Comparison of ENCODE assay signal across 24 mouse cellular contexts in the genomic region with DNA sequence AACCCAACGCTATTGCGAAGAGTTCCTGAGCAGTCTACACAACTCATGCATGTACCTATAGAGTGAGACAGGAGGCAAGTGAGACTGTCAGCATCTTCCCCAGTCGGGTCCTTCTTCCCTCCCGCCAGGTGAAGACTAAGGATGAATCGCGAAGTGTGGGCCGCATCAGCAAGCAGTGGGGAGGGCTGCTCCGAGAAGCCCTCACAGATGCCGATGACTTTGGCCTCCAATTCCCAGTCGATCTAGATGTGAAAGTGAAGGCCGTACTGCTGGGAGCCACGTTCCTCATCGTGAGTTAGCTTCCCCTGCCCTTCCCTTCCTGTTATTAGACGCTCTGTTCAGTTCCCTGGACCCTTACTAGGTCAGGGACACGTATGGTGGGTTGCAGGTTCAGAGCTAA. TPM values are rescaled to one million over a fixed set of nuclear protein-coding genes. Genes with fewer than 3 reads are reported as not detected.
DNase-seq lines count a peak whose midpoint lies in the region; ATAC-seq and TF ChIP-seq lines count a peak whose summit lies in the region.
"Had no signal": no experiment of that assay in that cellular context is flagged by ENCODE, and none has a peak within 500 bp of the region (broad histone marks: within the 10 kb centered on the region; RNA-seq: fewer than 3 reads in every experiment).

No protein-coding gene starts in this region.

- H3K4me3 ChIP-seq in gastrocnemius, adult 2 months = 0 out of 2 replicates have a peak overlapping the region, but pooled peaks have one; percentile 19
- no peak overlapping the region for H3K4me3 ChIP-seq in bone marrow, adult 2 months (replicated peaks; ENCODE audit: control insufficient read depth, low read depth, low read length)
- H3K4me3 ChIP-seq in bone marrow macrophage, adult 2 months (ENCODE audit: insufficient read depth, low read length) = no peak overlapping the region
- no peak overlapping the region for H3K4me3 ChIP-seq in liver, embryonic 16.5 days (ENCODE audit: low read depth, low read length)
- H3K4me3 ChIP-seq: neural tube, embryonic 15.5 days had no signal

- TF ChIP-seq CTCF in gastrocnemius, adult 2 months (IDR thresholded peaks at IDR 0.05) = no peak
- TF ChIP-seq CTCF in bone marrow, adult 2 months (IDR thresholded peaks at IDR 0.05; ENCODE audit: control insufficient read depth, insufficient read depth, low read length) = no peak
- no peak for TF ChIP-seq CTCF in bone marrow macrophage, adult 2 months (IDR thresholded peaks at IDR 0.05; ENCODE audit: low read depth, low read length)

- 66% methylated on average over 15 of the region's 15 CpGs for WGBS in bone marrow, adult 2 months
- WGBS in liver, embryonic 16.5 days (ENCODE audit: insufficient replicate concordance) = 82% methylated on average over 15 of the region's 15 CpGs

- H3K36me3 ChIP-seq in liver, embryonic 16.5 days (ENCODE audit: control insufficient read depth, insufficient read depth) = peaks cover 22% of the 10 kb centered on the region

- ATAC-seq in liver, embryonic 16.5 days (ENCODE audit: low read depth) = no peak
- ATAC-seq: forebrain, embryonic 14.5 days; inflammation-experienced regulatory T-cells, adult 6 months had no signal

- peaks cover 21% of the 10 kb centered on the region for H3K4me1 ChIP-seq in bone marrow, adult 2 months (ENCODE audit: control insufficient read depth, insufficient read depth, low read length)
- H3K4me1 ChIP-seq in bone marrow macrophage, adult 2 months (ENCODE audit: control insufficient read depth, insufficient read depth, low read length) = peaks cover 27% of the 10 kb centered on the region
- H3K4me1 ChIP-seq in liver, embryonic 16.5 days (ENCODE audit: control insufficient read depth, low read depth, low read length) = peaks cover 79% of the 10 kb centered on the region

- H3K9me3 ChIP-seq in liver, embryonic 16.5 days (replicated peaks; ENCODE audit: control insufficient read depth, low read length) = no peaks in the 10 kb centered on the region
- H3K9me3 ChIP-seq: neural tube, embryonic 15.5 days had no signal

- no peak overlapping the region for H3K4me2 ChIP-seq in liver, embryonic 16.5 days (ENCODE audit: low read depth, low read length)
- H3K4me2 ChIP-seq: hindbrain, embryonic 14.5 days; midbrain, embryonic 11.5 days; neural tube, embryonic 15.5 days had no signal

- no peak for DNase-seq in gastrocnemius, adult 2 months
- no peak for DNase-seq in gastrocnemius, adult 18-20 months (ENCODE audit: low spot score)
- DNase-seq in retina, embryonic 14.5 days (ENCODE audit: low spot score) = no peak
- DNase-seq in right cerebral cortex, postnatal 14 days = no peak
- DNase-seq: adrenal gland, adult 2 months; gastrocnemius, postnatal 25 days; heart, postnatal 4 days; kidney, adult 18-20 months; left cerebral cortex, postnatal 4 days; lung, postnatal 4 days had no signal

- TF ChIP-seq POLR2A in bone marrow, adult 2 months (IDR thresholded peaks at IDR 0.05; ENCODE audit: borderline replicate concordance, control insufficient read depth, low read depth, low read length) = no peak
- TF ChIP-seq POLR2A in bone marrow macrophage, adult 2 months (IDR thresholded peaks at IDR 0.05; ENCODE audit: borderline replicate concordance, low read depth, low read length) = no peak

- no peaks in the 10 kb centered on the region for H3K27me3 ChIP-seq in liver, embryonic 16.5 days (ENCODE audit: control insufficient read depth, insufficient read depth, low read depth, low read length)
- H3K27me3 ChIP-seq: neural tube, embryonic 15.5 days had no signal

- intact Hi-C loops in gastrocnemius, adult 2 months (cut with DNase I) = no loop called here

- no peak overlapping the region for H3K9ac ChIP-seq in liver, embryonic 16.5 days (ENCODE audit: low read depth, low read length)
- H3K9ac ChIP-seq: hindbrain, embryonic 14.5 days; neural tube, embryonic 15.5 days had no signal

- H3K27ac ChIP-seq in gastrocnemius, adult 2 months = peak overlapping the region; percentile 59; the same call in 1 of the 2 replicates
- peak overlapping the region; percentile 25; the same call in 1 of the 2 replicates for H3K27ac ChIP-seq in bone marrow, adult 2 months (ENCODE audit: control insufficient read depth, insufficient read depth, low read depth, low read length, poor library complexity)
- peak overlapping the region; percentile 65 for H3K27ac ChIP-seq in bone marrow macrophage, adult 2 months (ENCODE audit: insufficient read depth, low read depth, low read length)
- peak overlapping the region; percentile 62 for H3K27ac ChIP-seq in liver, embryonic 16.5 days (ENCODE audit: low read length)
- H3K27ac ChIP-seq: hindbrain, embryonic 14.5 days; neural tube, embryonic 15.5 days had no signal

RNA-seq across cellular contexts. Expression of a gene that starts 3.7 kb away (rescaled TPM):
- total RNA-seq in gastrocnemius, adult 2 months (2021) = 10 to 100 TPM in 1 of 2 experiments, 1 to 10 TPM in 1; 9.6 to 13.0 TPM
- 10 to 100 TPM; 10.1 to 12.7 TPM for total RNA-seq in gastrocnemius, adult 18-20 months (2021)
- polyA plus RNA-seq in bone marrow, adult 2 months (2011; ENCODE audit: insufficient read depth, insufficient read length, low replicate concordance, missing spikeins) = 38.3 and 50.9 TPM in 2 replicates
- 58.6 and 68.1 TPM in 2 replicates for polyA plus RNA-seq in bone marrow macrophage, adult 2 months (2012; ENCODE audit: insufficient read depth, insufficient read length, missing spikeins)
- 22.0 and 27.8 TPM in 2 replicates for polyA plus RNA-seq in liver, embryonic 16.5 days (2015; fragmentation: Nextera tagmentation; extraction: Ambion mirVana)

RNA-seq across cellular contexts. Expression of a gene that starts 8.6 kb away (rescaled TPM):
- under 1 TPM in 1 of 2 experiments, not detected in 1; 0.11 TPM for total RNA-seq in gastrocnemius, adult 2 months (2021)
- total RNA-seq in gastrocnemius, adult 18-20 months (2021) = under 1 TPM in 1 of 2 experiments, not detected in 1; 0.07 TPM
- 2.9 and 5.4 TPM in 2 replicates for polyA plus RNA-seq in bone marrow, adult 2 months (2011; ENCODE audit: insufficient read depth, insufficient read length, low replicate concordance, missing spikeins)
- polyA plus RNA-seq in bone marrow macrophage, adult 2 months (2012; ENCODE audit: insufficient read depth, insufficient read length, missing spikeins) = not detected in 2 replicates
- polyA plus RNA-seq in liver, embryonic 16.5 days (2015; fragmentation: Nextera tagmentation; extraction: Ambion mirVana) = 0.74 and 0.96 TPM in 2 replicates
- total RNA-seq: heart, adult 18-20 months; heart, postnatal 4 days; left cerebral cortex, postnatal 4 days had no signal
- polyA plus RNA-seq: C2C12; hindbrain, embryonic 14.5 days had no signal

RNA-seq across cellular contexts. Expression of a gene that starts 11.6 kb away (rescaled TPM):
- 100 to 1,000 TPM; 144 to 165 TPM for total RNA-seq in gastrocnemius, adult 2 months (2021)
- 100 to 1,000 TPM; 141 to 164 TPM for total RNA-seq in gastrocnemius, adult 18-20 months (2021)
- 180 and 202 TPM in 2 replicates for polyA plus RNA-seq in bone marrow, adult 2 months (2011; ENCODE audit: insufficient read depth, insufficient read length, low replicate concordance, missing spikeins)
- polyA plus RNA-seq in bone marrow macrophage, adult 2 months (2012; ENCODE audit: insufficient read depth, insufficient read length, missing spikeins) = 253 and 279 TPM in 2 replicates
- polyA plus RNA-seq in liver, embryonic 16.5 days (2015; fragmentation: Nextera tagmentation; extraction: Ambion mirVana) = 404 and 413 TPM in 2 replicates

RNA-seq across cellular contexts. Expression of a gene that starts 12.3 kb away (rescaled TPM):
- 1 to 10 TPM; 2.3 to 2.7 TPM for total RNA-seq in gastrocnemius, adult 2 months (2021)
- 1 to 10 TPM; 1.9 to 2.9 TPM for total RNA-seq in gastrocnemius, adult 18-20 months (2021)
- 5.3 and 6.0 TPM in 2 replicates for polyA plus RNA-seq in bone marrow, adult 2 months (2011; ENCODE audit: insufficient read depth, insufficient read length, low replicate concordance, missing spikeins)
- polyA plus RNA-seq in bone marrow macrophage, adult 2 months (2012; ENCODE audit: insufficient read depth, insufficient read length, missing spikeins) = 9.9 and 10.9 TPM in 2 replicates
- polyA plus RNA-seq in liver, embryonic 16.5 days (2015; fragmentation: Nextera tagmentation; extraction: Ambion mirVana) = 0.66 and 0.83 TPM in 2 replicates

RNA-seq across cellular contexts. Expression of a gene that starts 27.9 kb away (rescaled TPM):
- total RNA-seq in gastrocnemius, adult 2 months (2021) = not detected
- total RNA-seq in gastrocnemius, adult 18-20 months (2021) = not detected
- not detected in 2 replicates for polyA plus RNA-seq in bone marrow, adult 2 months (2011; ENCODE audit: insufficient read depth, insufficient read length, low replicate concordance, missing spikeins)
- polyA plus RNA-seq in bone marrow macrophage, adult 2 months (2012; ENCODE audit: insufficient read depth, insufficient read length, missing spikeins) = not detected in 2 replicates
- polyA plus RNA-seq in liver, embryonic 16.5 days (2015; fragmentation: Nextera tagmentation; extraction: Ambion mirVana) = not detected in 2 replicates
- total RNA-seq: adrenal gland, adult 2 months; gastrocnemius, postnatal 25 days; heart, adult 18-20 months; heart, postnatal 4 days; liver, adult 2 months had no signal
- polyA plus RNA-seq: adrenal gland, adult 2 months; C2C12; embryonic facial prominence, embryonic 14.5 days; heart, embryonic 16.5 days; inflammation-experienced regulatory T-cells, adult 6 months; liver, adult 2 months; lung, embryonic 16.5 days had no signal
